Mouse (Mus musculus): ENCODE results near the gene Grm4.
"Not testable (repeated sequence)": the region's sequence is repeated elsewhere in the genome, so short reads cannot be mapped to it uniquely, and the experiment has no call there.

The Grm4 gene

GRCm38 (mm10) chr17:27386438-27386837, 134.8 kb downstream of the Grm4 start:
- DNase-seq, result no peak

DNA sequence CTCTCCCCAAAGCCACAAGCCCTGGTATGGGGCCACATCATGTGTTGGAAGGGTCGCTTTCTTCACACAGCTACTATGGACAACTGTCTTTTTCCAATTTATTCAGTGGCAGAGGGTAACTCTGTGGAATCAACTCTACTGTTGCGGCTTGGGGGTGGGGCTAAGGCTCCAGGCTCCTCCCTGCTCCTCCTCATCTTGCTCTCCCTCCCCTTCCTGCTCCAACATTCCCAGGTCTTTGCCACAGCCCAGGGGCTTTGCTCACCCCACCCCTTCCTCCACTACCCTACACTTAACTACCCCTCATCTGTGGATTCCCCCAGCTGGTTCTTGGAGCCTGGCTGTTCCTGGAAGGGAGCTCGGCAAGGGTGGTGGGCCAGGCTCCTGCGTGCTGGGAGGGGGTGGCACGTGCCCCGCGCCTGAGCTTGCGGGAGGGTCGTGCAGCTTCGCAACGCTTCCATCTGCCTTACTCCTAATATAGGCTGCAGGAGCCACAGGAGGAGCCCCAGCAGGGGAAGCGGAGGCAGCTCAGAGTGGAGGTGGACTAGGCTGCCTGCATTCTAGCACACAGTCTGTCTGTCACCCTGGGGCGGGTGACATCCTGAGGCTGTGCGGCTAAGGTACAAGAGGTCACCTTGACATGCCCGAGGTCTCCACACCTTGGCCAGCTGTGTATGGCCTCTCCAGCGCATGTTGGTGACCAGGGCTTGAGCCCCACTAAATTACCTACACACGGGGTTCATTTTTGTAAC, 135.5 kb downstream of the Grm4 start:
- no peak for DNase-seq

DNA sequence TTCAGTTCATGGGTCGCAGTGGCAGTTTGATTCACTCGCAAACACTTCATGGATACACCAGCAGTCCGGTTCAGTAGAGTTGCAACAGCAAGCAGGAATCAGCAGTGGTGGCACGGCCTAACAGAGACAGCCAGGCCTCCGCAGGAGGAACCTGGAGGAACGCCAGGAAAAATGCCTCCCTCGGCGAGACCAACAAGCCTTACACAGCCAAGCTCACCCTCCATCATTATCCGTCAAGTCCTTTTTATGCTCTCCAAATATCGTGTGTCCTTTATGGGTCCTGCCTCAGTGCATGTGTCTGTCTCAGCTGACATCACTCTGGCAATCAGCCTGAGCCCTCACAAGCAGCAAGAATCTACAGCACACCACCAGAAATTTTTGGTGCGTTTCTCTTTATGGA, 138.3 kb downstream of the Grm4 start:
- no peak for DNase-seq

- DNase-seq, result not testable (repeated sequence)
Observed at GRCm38 (mm10) chr17:27380911-27381459, 140.2 kb downstream of the Grm4 start.

DNA sequence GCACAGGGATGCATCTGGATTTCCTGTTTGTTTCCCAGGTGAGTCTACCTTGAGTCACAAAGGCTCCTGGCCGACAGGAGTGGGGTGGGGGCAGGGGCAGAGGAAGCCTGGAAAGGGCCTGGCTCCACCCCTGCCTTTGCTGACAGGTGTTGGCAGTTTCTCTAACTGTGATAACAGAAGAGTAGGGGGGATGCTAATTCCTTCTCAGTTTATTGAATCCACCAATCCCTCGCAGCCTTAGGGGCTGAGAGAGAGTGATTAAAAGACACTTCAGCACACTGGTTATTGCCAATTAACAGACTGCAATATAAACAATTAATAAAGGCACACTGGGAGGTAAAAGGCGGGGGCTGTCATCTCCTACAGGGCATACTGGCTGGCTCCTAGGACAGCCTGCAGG, 142.2 kb downstream of the Grm4 start:
- DNase-seq, result no peak

DNA sequence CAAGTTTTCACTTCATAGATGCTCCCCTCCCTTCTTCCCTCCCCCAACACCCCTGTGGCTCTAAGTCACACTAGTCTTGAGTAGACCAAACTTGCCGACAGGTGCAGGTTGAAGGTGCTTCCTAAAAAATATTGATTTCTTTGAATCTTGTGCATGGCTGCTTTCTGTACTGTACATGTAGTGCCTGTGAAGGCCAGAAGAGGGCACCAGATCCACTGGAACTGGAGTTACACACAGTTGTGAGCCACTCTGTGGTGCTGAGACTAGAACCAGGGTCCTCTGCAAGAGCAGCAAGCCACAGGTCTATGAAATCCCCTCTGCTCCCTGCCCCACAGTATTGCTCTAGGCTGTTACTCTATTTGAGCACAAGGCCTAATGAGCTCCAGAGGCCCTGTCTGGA, 144.1 kb downstream of the Grm4 start:
- no peak for DNase-seq

DNA sequence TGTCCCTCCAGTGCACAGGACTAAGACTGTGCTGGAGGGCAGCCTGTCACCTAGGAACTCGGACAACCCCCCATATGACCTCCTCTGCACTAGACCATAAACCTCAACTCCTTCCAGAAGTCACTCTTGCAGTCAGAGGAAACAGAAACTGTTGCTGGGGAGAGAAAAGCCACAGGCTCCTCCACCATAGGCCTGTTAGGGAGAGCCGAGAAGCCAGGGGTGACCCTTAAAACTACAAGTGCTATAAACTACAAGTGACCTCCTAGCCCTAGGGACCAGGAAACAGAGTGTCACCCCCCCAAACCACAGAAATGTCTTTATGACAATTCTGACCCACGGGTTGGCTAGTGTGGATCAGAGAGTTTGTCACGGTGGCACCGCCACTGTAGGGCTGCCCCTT, 145.7 kb downstream of the Grm4 start:
- DNase-seq, result no peak
